8 mouse cellular contexts compared by ENCODE assay signal in genomic region chr6:84105148-84106022, GRCm38 (mm10).
DNase-seq lines count a peak whose midpoint lies in the region; ATAC-seq lines count a peak whose summit lies in the region.

No protein-coding gene starts in this region.

- peak; percentile 14 for DNase-seq in urinary bladder, postnatal 14 days (ENCODE audit: low spot score)
- DNase-seq in urinary bladder, postnatal 25 days (ENCODE audit: low spot score) = no peak
- peak; percentile 71 for DNase-seq in forebrain, embryonic 10.5 days (ENCODE audit: extremely low spot score, low spot score)
- peak; percentile 74 for DNase-seq in left cerebral cortex, postnatal 4 days
- peak; percentile 87 for DNase-seq in neural tube, embryonic 11.5 days (ENCODE audit: low spot score)
- no peak for DNase-seq in thymus, adult 18-20 months
- DNase-seq in testis, postnatal 14 days (ENCODE audit: low spot score) = no peak

- peak overlapping the region; percentile 55 for H3K4me3 ChIP-seq in forebrain, embryonic 10.5 days
- peak overlapping the region; percentile 42 for H3K4me3 ChIP-seq in hindbrain, embryonic 13.5 days
- H3K4me3 ChIP-seq in neural tube, embryonic 11.5 days (ENCODE audit: low read depth, low read length) = peak overlapping the region; percentile 22

- H3K27me3 ChIP-seq in forebrain, embryonic 10.5 days (ENCODE audit: poor library complexity, severe bottlenecking) = peaks cover 74% of the 10 kb centered on the region
- peaks cover 36% of the 10 kb centered on the region for H3K27me3 ChIP-seq in hindbrain, embryonic 13.5 days
- H3K27me3 ChIP-seq in neural tube, embryonic 11.5 days (ENCODE audit: control insufficient read depth, insufficient read depth, low read length) = 0 out of 2 replicates have a peak, but pooled peaks cover 4% of the 10 kb centered on the region

- peak overlapping the region; percentile 65 for H3K9ac ChIP-seq in hindbrain, embryonic 13.5 days
- H3K9ac ChIP-seq in neural tube, embryonic 11.5 days (ENCODE audit: low read length) = peak overlapping the region; percentile 19

- 3% methylated on average over 40 of the region's 40 CpGs for WGBS in forebrain, embryonic 10.5 days
- 2% methylated on average over 40 of the region's 40 CpGs for WGBS in hindbrain, embryonic 13.5 days
- WGBS in neural tube, embryonic 11.5 days = under 1% methylated on average over 40 of the region's 40 CpGs

- peak overlapping the region; percentile 82 for H3K27ac ChIP-seq in forebrain, embryonic 10.5 days
- peak overlapping the region; percentile 71 for H3K27ac ChIP-seq in hindbrain, embryonic 13.5 days
- H3K27ac ChIP-seq in neural tube, embryonic 11.5 days (ENCODE audit: low read depth, low read length) = peak overlapping the region; percentile 74

- no peaks in the 10 kb centered on the region for H3K9me3 ChIP-seq in forebrain, embryonic 10.5 days
- H3K9me3 ChIP-seq in hindbrain, embryonic 13.5 days = no peaks in the 10 kb centered on the region
- H3K9me3 ChIP-seq in neural tube, embryonic 11.5 days (ENCODE audit: control insufficient read depth, low read length) = no peaks in the 10 kb centered on the region

- H3K4me2 ChIP-seq in hindbrain, embryonic 13.5 days = peak overlapping the region; percentile 62
- H3K4me2 ChIP-seq in neural tube, embryonic 11.5 days (ENCODE audit: low read depth) = peak overlapping the region; percentile 42

- peaks cover 41% of the 10 kb centered on the region for H3K4me1 ChIP-seq in forebrain, embryonic 10.5 days
- H3K4me1 ChIP-seq in hindbrain, embryonic 13.5 days (replicated peaks) = peaks cover 27% of the 10 kb centered on the region
- peaks cover 21% of the 10 kb centered on the region for H3K4me1 ChIP-seq in neural tube, embryonic 11.5 days (ENCODE audit: control insufficient read depth, insufficient read depth, low read length)

- peak; percentile 82 for ATAC-seq in hindbrain, embryonic 13.5 days (ENCODE audit: low FRiP score)
- peak; percentile 91 for ATAC-seq in neural tube, embryonic 11.5 days (ENCODE audit: insufficient read depth, low FRiP score, low TSS enrichment)

- intact Hi-C loops in left cerebral cortex, postnatal 4 days (cut with DNase I) = no loop called here

- H3K36me3 ChIP-seq in forebrain, embryonic 10.5 days (replicated peaks) = no peaks in the 10 kb centered on the region
- H3K36me3 ChIP-seq in hindbrain, embryonic 13.5 days = no peaks in the 10 kb centered on the region
- H3K36me3 ChIP-seq in neural tube, embryonic 11.5 days (ENCODE audit: control insufficient read depth, insufficient read depth, low read length) = no peaks in the 10 kb centered on the region

Comparison
In these comparisons a context has a peak if more than half of its experiments do, and no peak if none do; other contexts are left out.
1. DNase-seq: peak in urinary bladder, postnatal 14 days (single experiment), forebrain, embryonic 10.5 days (single experiment), left cerebral cortex, postnatal 4 days (single experiment) and neural tube, embryonic 11.5 days (single experiment); none in urinary bladder, postnatal 25 days (single experiment), thymus, adult 18-20 months (0 of 2) and testis, postnatal 14 days (single experiment).
2. Peak in every context shown above with its lines, with median percentiles within 50 percentile points of each other: H3K27ac ChIP-seq and H3K4me3 ChIP-seq.